Mouse (Mus musculus) limb, embryonic 15.5 days (tissue): ENCODE measurements around the gene Mrap. TPM values are rescaled to one million over a fixed set of nuclear protein-coding genes. Genes with fewer than 3 reads are reported as not detected.

ENCODE experiments used
- ATAC-seq: fragments of 200-750 bp; cut with Nextera tagmentation; 2 replicates; pipeline ENCODE4 v1.8.0; 2017; ENCODE audit warnings: low read depth, moderate TSS enrichment; ENCODE audit not compliant: insufficient number of reproducible peaks, low FRiP score, low TSS enrichment
- H3K27ac ChIP-seq: fragments of 300-500 bp; sonication (generic); 2 replicates; pipeline ENCODE4 v1.5.1; 2015; ENCODE audit warnings: moderate library complexity, mild to moderate bottlenecking, inconsistent platforms
- H3K27me3 ChIP-seq: fragments of 300-500 bp; sonication (generic); 2 replicates; pipeline ENCODE4 v1.6.1; 2015; ENCODE audit warnings: inconsistent platforms
- H3K36me3 ChIP-seq: fragments of 300-500 bp; sonication (generic); 2 replicates; pipeline ENCODE4 v1.6.1; 2015; ENCODE audit warnings: inconsistent platforms
- H3K4me1 ChIP-seq: fragments of 300-500 bp; sonication (generic); 2 replicates; pipeline ENCODE4 v1.6.1; 2015; ENCODE audit warnings: inconsistent platforms
- H3K4me2 ChIP-seq: fragments of 300-500 bp; sonication (generic); 2 replicates; pipeline ENCODE4 v1.6.1; 2015; ENCODE audit warnings: mild to moderate bottlenecking, inconsistent platforms
- H3K4me3 ChIP-seq: fragments of 300-500 bp; sonication (generic); 2 replicates; pipeline ENCODE4 v1.5.1; 2015; ENCODE audit warnings: mild to moderate bottlenecking, inconsistent platforms
- H3K9ac ChIP-seq: fragments of 300-500 bp; sonication (generic); 2 replicates; pipeline ENCODE4 v1.6.1; 2015; ENCODE audit warnings: inconsistent platforms
- H3K9me3 ChIP-seq: fragments of 300-500 bp; sonication (generic); 2 replicates; pipeline ENCODE4 v1.6.1; 2016; ENCODE audit warnings: inconsistent platforms
- WGBS: fragments of 180-500 bp; shearing (Covaris S2); methylation state at CpG from one replicate; pipeline ENCODE4 v1.1.7; 2015; 5-methylcytosine and 5-hydroxymethylcytosine counted together
- polyA plus RNA-seq: library from polyadenylated mRNA; unstranded; fragments of >200 nt; fragmentation: Nextera tagmentation; extraction: Ambion mirVana; gene quantifications from 2 replicates; pipeline ENCODE4 v1.2.1, GENCODE M21; 2015

Mrap gene
- polyA plus RNA-seq, 1 experiment from 2014 or later, result 0.31 TPM

- Histone ChIP-seq H3K4me2 (no peak overlapping the region), H3K9ac (no peak overlapping the region), H3K27ac (no peak overlapping the region), H3K4me1 (no peaks in the 10 kb centered on the region), H3K36me3 (peaks cover 85% of the 10 kb centered on the region), H3K4me3 (no peak overlapping the region), H3K27me3 (no peaks in the 10 kb centered on the region), H3K9me3 (no peaks in the 10 kb centered on the region)
- ATAC-seq, result no peak
These were observed 56.7 kb downstream of the Mrap start for GRCm38 (mm10) chr16:90794708-90795107.

GRCm38 (mm10) chr16:90798446-90798845 is 60.4 kb downstream of the Mrap start:
- H3K4me1 ChIP-seq, result no peaks in the 10 kb centered on the region
- H3K4me2 ChIP-seq, result no peak overlapping the region
- H3K9ac ChIP-seq, result no peak overlapping the region
- 87% methylated on average over 8 of the region's 8 CpGs for WGBS
- H3K4me3 ChIP-seq, result no peak overlapping the region
- 0 out of 2 replicates have a peak, but pooled peaks have one; percentile 14 for ATAC-seq
- no peaks in the 10 kb centered on the region for H3K9me3 ChIP-seq
- H3K27ac ChIP-seq, result no peak overlapping the region
- no peaks in the 10 kb centered on the region for H3K27me3 ChIP-seq
- peaks cover 70% of the 10 kb centered on the region for H3K36me3 ChIP-seq

GRCm38 (mm10) chr16:90798848-90799247 is 60.8 kb downstream of the Mrap start:
- H3K4me2 ChIP-seq, result no peak overlapping the region
- ATAC-seq, result no peak
- H3K4me1 ChIP-seq, result no peaks in the 10 kb centered on the region
- H3K36me3 ChIP-seq, result peaks cover 69% of the 10 kb centered on the region
- no peaks in the 10 kb centered on the region for H3K9me3 ChIP-seq
- no peak overlapping the region for H3K9ac ChIP-seq
- 90% methylated on average over 5 of the region's 5 CpGs for WGBS
- no peak overlapping the region for H3K27ac ChIP-seq
- no peaks in the 10 kb centered on the region for H3K27me3 ChIP-seq
- H3K4me3 ChIP-seq, result no peak overlapping the region

Other genes starting within 250 kb of the Mrap start
- 50.4 and 57.0 TPM in 2 replicates for gene Mis18a, start 10.8 kb upstream of the Mrap start, polyA plus RNA-seq
- 7.3 and 8.7 TPM in 2 replicates for gene Urb1, start 72.2 kb downstream of the Mrap start, polyA plus RNA-seq
- gene Eva1c, start 88.5 kb downstream of the Mrap start, polyA plus RNA-seq, result 1.2 and 2.1 TPM in 2 replicates
- 32.1 and 40.9 TPM in 2 replicates for gene Cfap298, start 196.9 kb downstream of the Mrap start, polyA plus RNA-seq